ENCODE assay signal across 16 mouse cellular contexts in genomic region chr3:52530406-52530970, GRCm38 (mm10).
DNase-seq lines count a peak whose midpoint lies in the region.
"Had no signal": no experiment of that assay in that cellular context is flagged by ENCODE, and none has a peak within 500 bp of the region (broad histone marks: within the 10 kb centered on the region; RNA-seq: fewer than 3 reads in every experiment).

No protein-coding gene starts in this region.

- intact Hi-C loops in heart, postnatal 25 days (cut with DNase I), result no loop called here

- DNase-seq in cerebellum, adult 9-10 months, result peak; percentile 22
- no peak for DNase-seq in cerebellum, adult 8-10 months
- peak; percentile 56 to 63 for DNase-seq in cerebellum, postnatal 14 days
- no peak for DNase-seq in cerebellum, adult 11-12 months
- peak; percentile 81 for DNase-seq in heart, adult 11 months
- DNase-seq in heart, postnatal 25 days (ENCODE audit: low spot score), result no peak
- peak; percentile 38 for DNase-seq in thymus, postnatal 4 days
- DNase-seq in thymus, postnatal 10 days (ENCODE audit: low spot score in 2 of 2), result no peak
- DNase-seq: adrenal gland, postnatal 10 days; adrenal gland, postnatal 36 days; B cell, adult 2 months; forebrain, postnatal 0 days; gastrocnemius, postnatal 25 days; heart, postnatal 36 days; kidney, adult 11 months; kidney, adult 8-10 months had no signal

Comparison
In these comparisons a context has a peak if more than half of its experiments do, and no peak if none do; other contexts are left out.
1. DNase-seq: peak in cerebellum, adult 9-10 months (single experiment), cerebellum, postnatal 14 days (2 of 2), heart, adult 11 months (single experiment) and thymus, postnatal 4 days (single experiment); none in cerebellum, adult 8-10 months (single experiment), cerebellum, adult 11-12 months (single experiment), heart, postnatal 25 days (single experiment) and thymus, postnatal 10 days (0 of 2).